Mouse (Mus musculus): ENCODE measurements around the gene Trim52.
"Not testable (repeated sequence)": the region's sequence is repeated elsewhere in the genome, so short reads cannot be mapped to it uniquely, and the experiment has no call there.

Trim52 gene

GRCm38 (mm10) chr14:106105980-106106379, at the start of gene Trim52:
TSS of gene Trim52 (plus strand) at chr14:106106198.
- DNase-seq (ENCODE audit: low spot score in 2 of 2): no peak

- DNase-seq (ENCODE audit: low spot score in 2 of 2): no peak
Measured at GRCm38 (mm10) chr14:106072608-106073007, 33.4 kb upstream of the Trim52 start.

- DNase-seq (ENCODE audit: low spot score in 2 of 2): peak in 1 of 2 experiments; percentile 25
Measured at GRCm38 (mm10) chr14:106075181-106076064, 30.6 kb upstream of the Trim52 start.

GRCm38 (mm10) chr14:106088480-106089037, 17.4 kb upstream of the Trim52 start:
- DNase-seq (ENCODE audit: low spot score in 2 of 2): no peak

GRCm38 (mm10) chr14:106096816-106097215, 9.2 kb upstream of the Trim52 start:
- no peak for DNase-seq (ENCODE audit: low spot score in 2 of 2)

DNA sequence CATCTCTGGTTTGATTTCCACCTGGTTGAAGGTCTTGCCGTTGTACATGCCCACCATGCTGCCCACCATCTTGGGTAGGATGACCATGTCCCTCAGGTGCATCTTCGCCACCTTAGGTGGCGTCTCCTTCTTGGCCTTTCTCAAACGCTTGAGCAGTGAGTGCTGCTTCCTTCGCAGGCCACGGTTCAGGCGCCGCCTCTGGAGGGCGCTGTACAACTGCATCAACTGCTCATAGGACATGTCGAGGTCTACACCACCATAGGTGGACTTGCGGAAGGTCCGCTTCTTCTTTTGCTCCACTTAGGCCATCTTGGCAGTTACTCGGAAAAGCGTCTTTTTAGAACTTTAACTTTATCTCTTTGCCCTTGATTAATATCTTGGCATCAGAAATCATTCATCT, 5.1 kb upstream of the Trim52 start:
- no peak for DNase-seq (ENCODE audit: low spot score in 2 of 2)

GRCm38 (mm10) chr14:106106425-106106824, 427 bp downstream of the Trim52 start:
- DNase-seq (ENCODE audit: low spot score in 2 of 2): no peak

DNA sequence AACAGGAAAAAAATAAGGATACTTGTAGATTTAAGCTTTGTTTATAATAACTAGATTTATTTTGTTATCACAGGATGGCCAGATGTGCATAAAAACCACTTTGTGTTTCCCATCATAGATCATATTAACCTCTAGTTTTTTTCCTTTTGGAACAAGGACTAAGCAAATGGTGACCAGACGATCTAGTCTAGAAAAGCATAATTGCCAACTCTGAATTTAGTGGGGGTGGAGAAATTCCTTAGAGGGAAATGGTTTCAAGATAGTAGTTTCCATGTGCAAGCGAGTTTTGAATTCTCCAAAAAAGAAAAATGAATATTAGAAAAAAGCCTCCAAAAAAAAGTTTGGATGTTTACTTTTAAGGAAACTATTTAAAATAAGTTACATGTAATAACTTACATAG, 13.4 kb downstream of the Trim52 start:
- no peak for DNase-seq (ENCODE audit: low spot score in 2 of 2)

GRCm38 (mm10) chr14:106136272-106136671, 30.3 kb downstream of the Trim52 start:
- DNase-seq (ENCODE audit: low spot score in 2 of 2): no peak

- no peak for DNase-seq (ENCODE audit: low spot score in 2 of 2)
Measured at GRCm38 (mm10) chr14:106151188-106151587, 45.2 kb downstream of the Trim52 start.

GRCm38 (mm10) chr14:106154879-106155576, 49.0 kb downstream of the Trim52 start:
- no peak for DNase-seq (ENCODE audit: low spot score in 2 of 2)

GRCm38 (mm10) chr14:106156533-106156932, 50.5 kb downstream of the Trim52 start:
- no peak for DNase-seq (ENCODE audit: low spot score in 2 of 2)

GRCm38 (mm10) chr14:106162331-106162730, 56.3 kb downstream of the Trim52 start:
- DNase-seq (ENCODE audit: low spot score in 2 of 2): peak in 1 of 2 experiments; percentile 4

DNA sequence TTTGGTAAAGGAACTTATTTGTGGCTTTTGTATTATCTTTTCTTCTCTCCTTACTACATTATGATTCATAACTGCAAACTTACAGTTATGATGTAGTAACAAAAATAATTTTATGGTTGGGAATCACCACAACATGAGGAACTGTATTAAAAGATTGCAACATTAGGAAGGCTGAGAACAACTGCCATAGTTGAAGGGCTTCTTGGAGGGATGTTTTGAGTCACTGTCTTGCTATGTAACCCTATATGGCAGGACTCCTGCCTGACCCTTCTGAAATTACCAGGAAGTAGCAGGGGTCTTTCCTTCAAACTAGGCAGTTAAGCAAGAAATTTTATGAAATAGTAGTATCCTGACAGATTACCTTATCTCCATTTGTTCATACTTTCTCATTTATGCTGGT, 57.2 kb downstream of the Trim52 start:
- no peak for DNase-seq (ENCODE audit: low spot score in 2 of 2)

DNA sequence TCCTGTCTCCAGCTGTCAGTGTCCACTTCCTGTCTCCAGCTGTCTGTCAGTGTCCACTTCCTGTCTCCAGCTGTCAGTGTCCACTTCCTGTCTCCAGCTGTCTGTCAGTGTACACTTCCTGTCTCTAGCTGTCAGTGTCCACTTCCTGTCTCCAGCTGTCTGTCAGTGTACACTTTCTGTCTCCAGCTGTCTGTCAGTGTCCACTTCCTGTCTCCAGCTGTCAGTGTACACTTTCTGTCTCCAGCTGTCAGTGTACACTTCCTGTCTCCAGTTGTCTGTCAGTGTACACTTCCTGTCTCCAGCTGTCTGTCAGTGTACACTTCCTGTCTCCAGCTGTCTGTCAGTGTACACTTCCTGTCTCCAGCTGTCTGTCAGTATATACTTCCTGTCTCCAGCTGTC, 57.9 kb downstream of the Trim52 start:
- not testable (repeated sequence) for DNase-seq (ENCODE audit: low spot score in 2 of 2)

GRCm38 (mm10) chr14:106176879-106177278, 70.9 kb downstream of the Trim52 start:
- DNase-seq (ENCODE audit: low spot score in 2 of 2): no peak

DNA sequence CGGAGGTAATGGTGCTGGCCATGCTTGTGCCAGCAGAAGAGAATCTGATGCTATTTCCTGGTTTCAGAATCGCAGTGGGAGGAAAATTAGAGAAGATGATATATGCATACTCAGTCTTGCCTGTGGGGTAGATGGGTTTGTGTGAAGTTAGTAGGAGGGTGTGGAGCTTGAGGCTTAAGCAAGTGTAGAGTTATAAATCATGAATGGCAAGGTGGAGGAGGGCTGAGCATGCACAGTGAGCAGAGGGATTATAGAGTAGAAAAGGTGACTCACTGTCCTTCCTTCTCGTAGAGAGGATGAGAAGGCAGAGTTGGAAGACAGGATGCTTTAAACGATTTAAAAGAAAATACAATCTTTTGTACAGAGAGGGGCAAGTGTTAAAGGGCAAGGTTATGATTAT, 72.2 kb downstream of the Trim52 start:
- no peak for DNase-seq (ENCODE audit: low spot score in 2 of 2)

DNA sequence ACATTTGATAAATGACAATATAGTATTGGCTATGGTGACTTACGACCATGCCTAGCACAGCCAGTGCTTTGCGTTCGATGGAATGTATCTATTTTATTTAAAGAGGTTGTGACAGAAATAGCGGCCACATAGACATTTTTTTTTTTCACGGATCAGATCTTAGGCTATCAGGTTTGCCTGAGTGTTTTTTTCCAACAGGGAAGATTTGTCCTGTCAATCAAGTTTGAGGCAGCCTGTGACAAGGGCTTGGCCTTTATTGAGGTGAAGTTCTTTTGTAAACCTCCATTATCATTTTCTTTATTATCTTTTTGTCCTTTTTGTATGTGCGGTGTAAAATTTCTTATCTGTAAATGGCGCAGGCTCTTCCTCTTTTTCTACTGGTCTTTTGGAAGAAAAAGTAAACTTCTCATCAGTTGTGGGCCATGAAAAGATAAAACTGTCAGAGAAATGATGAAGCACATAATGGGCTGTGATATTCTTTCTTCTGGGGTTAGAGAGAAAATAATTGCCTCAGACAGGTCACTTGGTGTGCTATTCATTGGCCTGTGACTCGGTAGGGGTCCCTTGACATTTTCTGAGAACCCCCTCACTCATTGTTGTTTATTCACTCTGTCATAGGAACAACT, 73.2 kb downstream of the Trim52 start:
- no peak for DNase-seq (ENCODE audit: low spot score in 2 of 2)

DNA sequence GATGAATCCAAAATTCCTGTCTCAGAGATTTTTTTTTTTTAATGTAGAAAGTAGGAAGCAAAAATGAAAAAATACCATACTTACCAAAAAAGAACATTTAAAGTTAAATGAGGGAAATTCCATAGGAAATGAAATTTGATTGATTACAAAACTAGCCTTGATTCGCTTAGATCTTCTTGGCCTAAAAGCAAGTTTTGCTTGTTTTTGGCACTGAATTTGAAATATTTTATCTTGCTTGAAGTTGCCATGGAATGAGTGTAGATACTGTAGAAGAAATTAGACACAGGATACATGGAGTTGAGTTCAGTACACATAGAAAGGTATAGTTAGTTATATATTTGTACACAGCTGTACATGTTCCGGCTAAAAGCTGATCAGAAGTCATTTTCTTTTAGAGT, 73.7 kb downstream of the Trim52 start:
- DNase-seq (ENCODE audit: low spot score in 2 of 2): no peak

DNA sequence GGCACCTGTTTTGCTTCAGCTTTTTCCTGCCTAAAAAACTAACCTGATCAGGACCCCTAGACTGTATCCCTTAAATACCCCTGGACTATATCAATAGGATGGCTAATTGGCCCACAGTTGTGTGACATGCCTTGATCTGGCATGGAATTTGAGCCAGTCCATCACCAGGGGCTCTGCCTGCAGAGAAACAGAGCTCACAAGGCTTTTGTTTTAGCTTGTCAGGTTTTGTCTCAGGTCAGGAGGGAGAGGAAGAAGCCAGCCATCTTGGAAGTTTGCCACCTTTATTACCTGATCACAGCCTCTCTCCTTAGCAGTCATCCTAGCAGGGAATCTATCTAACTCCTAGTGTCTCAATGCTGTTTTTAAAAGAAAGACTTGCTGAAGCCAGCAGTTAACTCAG, 74.6 kb downstream of the Trim52 start:
- DNase-seq (ENCODE audit: low spot score in 2 of 2): no peak

GRCm38 (mm10) chr14:106183985-106184384, 78.0 kb downstream of the Trim52 start:
- DNase-seq (ENCODE audit: low spot score in 2 of 2): no peak
